Mouse (Mus musculus) heart, embryonic 11.5 days (tissue): ENCODE measurements around the gene Camk2d. TPM values are rescaled to one million over a fixed set of nuclear protein-coding genes. Genes with fewer than 3 reads are reported as not detected.

Experiments
- ATAC-seq: fragments of 200-750 bp; cut with Nextera tagmentation; replicated peaks from 2 replicates; pipeline ENCODE4 v1.8.0; 2017; ENCODE audit warnings: moderate library complexity; ENCODE audit not compliant: insufficient number of reproducible peaks, low FRiP score, low TSS enrichment
- H3K27ac ChIP-seq: fragments of 300-500 bp; sonication (generic); 2 replicates; pipeline ENCODE4 v1.5.1; 2014; ENCODE audit warnings: mild to moderate bottlenecking, low read depth, low read length
- H3K27me3 ChIP-seq: fragments of 300-500 bp; sonication (generic); 2 replicates; pipeline ENCODE4 v1.6.1; 2014; ENCODE audit warnings: mild to moderate bottlenecking, low read length, mixed read lengths; ENCODE audit not compliant: control insufficient read depth, insufficient read depth
- H3K36me3 ChIP-seq: fragments of 300-500 bp; sonication (generic); 2 replicates; pipeline ENCODE4 v1.6.1; 2014; ENCODE audit warnings: mild to moderate bottlenecking, low read length, moderate library complexity, mixed read lengths; ENCODE audit not compliant: control insufficient read depth, insufficient read depth
- H3K4me1 ChIP-seq: fragments of 300-500 bp; sonication (generic); 2 replicates; pipeline ENCODE4 v1.6.1; 2014; ENCODE audit warnings: low read length; ENCODE audit not compliant: control insufficient read depth, insufficient read depth
- H3K4me2 ChIP-seq: fragments of 300-500 bp; sonication (generic); 2 replicates; pipeline ENCODE4 v1.6.1; 2014; ENCODE audit warnings: mild to moderate bottlenecking, moderate library complexity
- H3K4me3 ChIP-seq: fragments of 300-500 bp; sonication (generic); 2 replicates; pipeline ENCODE4 v1.5.1; 2014; ENCODE audit warnings: low read depth, low read length
- H3K9ac ChIP-seq: fragments of 300-500 bp; sonication (generic); 2 replicates; pipeline ENCODE4 v1.6.1; 2014; ENCODE audit warnings: mild to moderate bottlenecking, low read depth, low read length, moderate library complexity
- H3K9me3 ChIP-seq: fragments of 300-500 bp; sonication (generic); replicated peaks from 2 replicates; pipeline ENCODE4 v1.6.1; 2016; ENCODE audit warnings: low read length; ENCODE audit not compliant: control insufficient read depth
- WGBS: fragments of 180-500 bp; shearing (Covaris S2); extraction: QIAGEN DNeasy Blood & Tissue Kit; methylation state at CpG from one replicate; pipeline ENCODE4 v1.1.7; 2014; ENCODE audit not compliant: insufficient replicate concordance; 5-methylcytosine and 5-hydroxymethylcytosine counted together
- polyA plus RNA-seq: library from polyadenylated mRNA; unstranded; fragments of >200 nt; fragmentation: Nextera tagmentation; extraction: Ambion mirVana; gene quantifications from 2 replicates; pipeline ENCODE4 v1.2.1, GENCODE M21; 2014

Camk2d gene
- polyA plus RNA-seq, 1 experiment from 2014 or later = 106 TPM

- H3K27ac ChIP-seq = no peak overlapping the region
- H3K36me3 ChIP-seq = no peaks in the 10 kb centered on the region
- H3K9ac ChIP-seq = no peak overlapping the region
- 79% methylated on average over 5 of the region's 5 CpGs for WGBS
- H3K27me3 ChIP-seq = no peaks in the 10 kb centered on the region
- H3K4me2 ChIP-seq = no peak overlapping the region
- H3K9me3 ChIP-seq = no peaks in the 10 kb centered on the region
- H3K4me1 ChIP-seq = peaks cover 7% of the 10 kb centered on the region
- H3K4me3 ChIP-seq = no peak overlapping the region
- no peak for ATAC-seq
Observed at GRCm38 (mm10) chr3:126834641-126835167, 238.6 kb downstream of the Camk2d start.

GRCm38 (mm10) chr3:126842780-126843179 is 246.7 kb downstream of the Camk2d start:
- ATAC-seq = no peak
- Histone ChIP-seq H3K4me2 (no peak overlapping the region), H3K4me3 (no peak overlapping the region), H3K27me3 (no peaks in the 10 kb centered on the region), H3K36me3 (peaks cover 2% of the 10 kb centered on the region; the same call in 1 of the 2 replicates), H3K4me1 (no peaks in the 10 kb centered on the region), H3K9me3 (no peaks in the 10 kb centered on the region), H3K27ac (no peak overlapping the region), H3K9ac (no peak overlapping the region)
- 55% methylated on average over 9 of the region's 9 CpGs for WGBS

- no peaks in the 10 kb centered on the region for H3K27me3 ChIP-seq
- H3K36me3 ChIP-seq = peaks cover 2% of the 10 kb centered on the region; the same call in 1 of the 2 replicates
- no peak overlapping the region for H3K27ac ChIP-seq
- no peaks in the 10 kb centered on the region for H3K9me3 ChIP-seq
- H3K4me1 ChIP-seq = no peaks in the 10 kb centered on the region
- H3K4me2 ChIP-seq = no peak overlapping the region
- H3K9ac ChIP-seq = no peak overlapping the region
- ATAC-seq = no peak
- WGBS = 89% methylated on average over 7 of the region's 7 CpGs
- no peak overlapping the region for H3K4me3 ChIP-seq
Observed at GRCm38 (mm10) chr3:126844809-126845208, 248.7 kb downstream of the Camk2d start.

GRCm38 (mm10) chr3:126848081-126848480 is 252.0 kb downstream of the Camk2d start:
- Histone ChIP-seq H3K27me3 (no peaks in the 10 kb centered on the region), H3K9me3 (no peaks in the 10 kb centered on the region), H3K36me3 (no peaks in the 10 kb centered on the region), H3K9ac (no peak overlapping the region), H3K4me1 (no peaks in the 10 kb centered on the region), H3K4me2 (no peak overlapping the region), H3K4me3 (no peak overlapping the region), H3K27ac (no peak overlapping the region)
- WGBS = 92% methylated on average over 1 of the region's 1 CpGs
- ATAC-seq = no peak

GRCm38 (mm10) chr3:126860442-126860841 is 264.3 kb downstream of the Camk2d start:
- H3K36me3 ChIP-seq = no peaks in the 10 kb centered on the region
- H3K27me3 ChIP-seq = no peaks in the 10 kb centered on the region
- H3K4me3 ChIP-seq = no peak overlapping the region
- no peak for ATAC-seq
- H3K9ac ChIP-seq = no peak overlapping the region
- no peak overlapping the region for H3K27ac ChIP-seq
- H3K4me1 ChIP-seq = no peaks in the 10 kb centered on the region
- no peak overlapping the region for H3K4me2 ChIP-seq
- no peaks in the 10 kb centered on the region for H3K9me3 ChIP-seq

- WGBS = 66% methylated on average over 3 of the region's 3 CpGs
- no peaks in the 10 kb centered on the region for H3K9me3 ChIP-seq
- no peaks in the 10 kb centered on the region for H3K27me3 ChIP-seq
- H3K27ac ChIP-seq = no peak overlapping the region
- no peaks in the 10 kb centered on the region for H3K4me1 ChIP-seq
- no peak overlapping the region for H3K9ac ChIP-seq
- no peak for ATAC-seq
- H3K4me3 ChIP-seq = no peak overlapping the region
- H3K4me2 ChIP-seq = no peak overlapping the region
- no peaks in the 10 kb centered on the region for H3K36me3 ChIP-seq
Observed at GRCm38 (mm10) chr3:126869561-126869960, 273.5 kb downstream of the Camk2d start.

- no peak overlapping the region for H3K4me2 ChIP-seq
- no peak for ATAC-seq
- H3K27me3 ChIP-seq = no peaks in the 10 kb centered on the region
- H3K4me1 ChIP-seq = no peaks in the 10 kb centered on the region
- no peak overlapping the region for H3K4me3 ChIP-seq
- no peaks in the 10 kb centered on the region for H3K9me3 ChIP-seq
- H3K9ac ChIP-seq = no peak overlapping the region
- 56% methylated on average over 1 of the region's 1 CpGs for WGBS
- H3K36me3 ChIP-seq = no peaks in the 10 kb centered on the region
- H3K27ac ChIP-seq = no peak overlapping the region
Observed at GRCm38 (mm10) chr3:126870688-126871087, 274.6 kb downstream of the Camk2d start.

GRCm38 (mm10) chr3:126878233-126878632 is 282.1 kb downstream of the Camk2d start:
- H3K27me3 ChIP-seq = no peaks in the 10 kb centered on the region
- no peak for ATAC-seq
- no peak overlapping the region for H3K9ac ChIP-seq
- no peak overlapping the region for H3K4me2 ChIP-seq
- no peaks in the 10 kb centered on the region for H3K4me1 ChIP-seq
- 34% methylated on average over 1 of the region's 1 CpGs for WGBS
- no peaks in the 10 kb centered on the region for H3K9me3 ChIP-seq
- H3K36me3 ChIP-seq = no peaks in the 10 kb centered on the region
- H3K4me3 ChIP-seq = no peak overlapping the region
- H3K27ac ChIP-seq = no peak overlapping the region

- Histone ChIP-seq H3K4me3 (no peak overlapping the region), H3K9me3 (no peaks in the 10 kb centered on the region), H3K36me3 (no peaks in the 10 kb centered on the region), H3K27me3 (no peaks in the 10 kb centered on the region), H3K4me2 (no peak overlapping the region), H3K9ac (no peak overlapping the region), H3K27ac (no peak overlapping the region), H3K4me1 (no peaks in the 10 kb centered on the region)
- 81% methylated on average over 4 of the region's 4 CpGs for WGBS
- no peak for ATAC-seq
Observed at GRCm38 (mm10) chr3:126886090-126886489, 290.0 kb downstream of the Camk2d start.
